Mouse (Mus musculus) urinary bladder, postnatal 10 days (tissue): ENCODE results near the gene Pgm2.

ENCODE experiments used
- DNase-seq: peaks from one replicate; pipeline ENCODE4 v3.0.0; 2022; ENCODE audit warnings: low spot score

Gene Pgm2

GRCm38 (mm10) chr5:64077353-64077752 lies 15.4 kb upstream of the Pgm2 start:
- DNase-seq = no peak

- DNase-seq = no peak
Observed at GRCm38 (mm10) chr5:64078740-64079461, 13.8 kb upstream of the Pgm2 start.

GRCm38 (mm10) chr5:64079462-64079817 lies 13.3 kb upstream of the Pgm2 start:
- DNase-seq = no peak

GRCm38 (mm10) chr5:64083447-64084359 lies 9.0 kb upstream of the Pgm2 start:
- no peak for DNase-seq

GRCm38 (mm10) chr5:64085405-64085804 lies 7.3 kb upstream of the Pgm2 start:
- DNase-seq = no peak

- no peak for DNase-seq
Observed at GRCm38 (mm10) chr5:64088740-64089139, 4.0 kb upstream of the Pgm2 start.

- no peak for DNase-seq
Observed at GRCm38 (mm10) chr5:64093349-64093871, 660 bp downstream of the Pgm2 start.

- DNase-seq = no peak
Observed at GRCm38 (mm10) chr5:64095342-64095993, 2.7 kb downstream of the Pgm2 start.

- DNase-seq = no peak
Observed at GRCm38 (mm10) chr5:64101993-64102716, 9.4 kb downstream of the Pgm2 start.

- no peak for DNase-seq
Observed at GRCm38 (mm10) chr5:64102717-64103075, 9.9 kb downstream of the Pgm2 start.

- DNase-seq = no peak
Observed at GRCm38 (mm10) chr5:64107596-64108289, 15.0 kb downstream of the Pgm2 start.

GRCm38 (mm10) chr5:64109217-64109616 lies 16.5 kb downstream of the Pgm2 start:
- DNase-seq = no peak

GRCm38 (mm10) chr5:64112360-64112759 lies 19.6 kb downstream of the Pgm2 start:
- DNase-seq = no peak

GRCm38 (mm10) chr5:64114210-64114609 lies 21.5 kb downstream of the Pgm2 start:
- DNase-seq = no peak

GRCm38 (mm10) chr5:64117191-64117590 lies 24.4 kb downstream of the Pgm2 start:
- DNase-seq = no peak

- no peak for DNase-seq
Observed at GRCm38 (mm10) chr5:64125783-64126182, 33.0 kb downstream of the Pgm2 start.

GRCm38 (mm10) chr5:64131550-64131949 lies 38.8 kb downstream of the Pgm2 start:
- DNase-seq = no peak

- DNase-seq = no peak
Observed at GRCm38 (mm10) chr5:64133901-64134300, 41.2 kb downstream of the Pgm2 start.

GRCm38 (mm10) chr5:64136325-64136724 lies 43.6 kb downstream of the Pgm2 start:
- DNase-seq = no peak

- DNase-seq = no peak
Observed at GRCm38 (mm10) chr5:64140202-64140601, 47.5 kb downstream of the Pgm2 start.

- no peak for DNase-seq
Observed at GRCm38 (mm10) chr5:64144315-64144714, 51.6 kb downstream of the Pgm2 start.
